Mouse (Mus musculus) v-Abl transformed pro-B cells (cell line): ENCODE measurements around the gene Olfr19.
"Not testable (repeated sequence)": the region's sequence is repeated elsewhere in the genome, so short reads cannot be mapped to it uniquely, and the experiment has no call there.

Experiments
- in situ Hi-C, 2 experiments: fragments of 400-800 bp; cut with MboI; formaldehyde crosslinking; loops; one replicate each; pipeline ENCODE4 v1.15.1; 2025; ENCODE audit not compliant: unreplicated experiment in 2 of 2

Gene Olfr19

DNA sequence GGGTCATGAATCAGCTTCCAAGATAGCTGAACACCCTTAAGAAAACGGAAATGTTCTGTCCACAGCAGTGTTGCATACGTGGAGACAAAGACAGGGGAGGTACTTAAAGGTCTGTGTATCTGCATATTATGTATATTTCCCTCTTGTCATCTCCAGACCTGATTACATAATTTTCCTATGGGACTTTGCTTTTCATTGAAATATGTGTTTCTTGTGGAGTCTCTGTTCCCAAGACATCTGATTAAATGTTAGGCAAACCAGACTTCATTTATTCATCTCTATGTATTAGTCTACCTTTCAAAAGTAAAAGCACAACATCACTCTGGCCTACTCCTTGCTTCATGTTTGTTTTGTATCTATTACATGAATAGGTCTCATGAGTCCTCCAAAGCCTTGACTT lies at the start of gene Olfr19:
Gene Olfr19, minus strand, starts transcription at position 101 of the 400 bp plus-strand sequence.
- in situ Hi-C loops = no loop called here

GRCm38 (mm10) chr16:16684975-16685374 lies 8.8 kb upstream of the Olfr19 start:
- in situ Hi-C loops = no loop called here

- in situ Hi-C loops = no loop called here
Observed at GRCm38 (mm10) chr16:16684053-16684452, 7.8 kb upstream of the Olfr19 start.

GRCm38 (mm10) chr16:16664994-16665393 lies 11.2 kb downstream of the Olfr19 start:
- in situ Hi-C loops = no loop called here

DNA sequence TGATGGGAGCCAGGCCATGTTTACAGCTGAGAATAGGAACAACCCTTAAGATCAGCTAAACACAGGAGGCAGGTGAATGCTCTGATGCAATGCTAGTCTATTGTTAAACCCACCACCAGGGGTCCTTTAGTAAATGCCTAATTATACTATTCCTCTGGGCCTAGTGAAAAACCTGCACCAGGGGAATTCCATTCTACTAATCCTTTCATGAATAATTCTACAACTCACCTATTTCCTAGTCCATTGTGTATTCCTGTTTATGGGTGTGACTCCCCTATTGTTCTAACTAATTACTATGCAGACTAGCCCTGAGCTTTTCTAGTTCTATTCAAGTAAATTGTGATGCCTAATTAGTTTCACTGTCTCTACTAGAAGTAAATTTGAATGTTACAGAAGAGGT lies 11.7 kb downstream of the Olfr19 start:
- in situ Hi-C loops = not testable (repeated sequence)

GRCm38 (mm10) chr16:16645148-16645547 lies 31.1 kb downstream of the Olfr19 start:
- in situ Hi-C loops = no loop called here

GRCm38 (mm10) chr16:16633730-16634129 lies 42.5 kb downstream of the Olfr19 start:
- in situ Hi-C loops = no loop called here
